28 mouse cellular contexts compared by ENCODE assay signal in the genomic region with DNA sequence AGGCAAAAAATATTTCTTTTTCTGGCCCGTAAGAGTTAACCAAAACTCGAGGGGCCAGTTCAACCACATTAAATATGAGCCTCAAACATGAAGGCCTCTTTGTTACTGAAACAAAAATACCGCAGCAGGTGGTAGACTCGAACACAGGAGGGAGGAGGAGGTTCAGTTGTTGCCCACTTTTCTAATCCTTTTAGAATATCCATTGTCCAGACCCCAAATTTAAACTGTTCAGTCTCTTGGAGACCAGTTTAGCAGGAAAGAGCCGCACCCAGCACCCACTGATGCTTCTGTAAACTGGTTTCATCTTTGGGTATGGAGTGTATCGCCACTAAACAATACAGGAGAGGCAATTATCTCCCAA.
A peak's percentile ranks its signal among the peaks of the same experiment; 100 is the strongest.
DNase-seq lines count a peak whose midpoint lies in the region; ATAC-seq and TF ChIP-seq lines count a peak whose summit lies in the region.
"Had no signal": no experiment of that assay in that cellular context is flagged by ENCODE, and none has a peak within 500 bp of the region (broad histone marks: within the 10 kb centered on the region; RNA-seq: fewer than 3 reads in every experiment).

No protein-coding gene starts in this region.

- 84% methylated on average over 6 of the region's 6 CpGs for WGBS in heart, embryonic 10.5 days
- 29% methylated on average over 6 of the region's 6 CpGs for WGBS in midbrain, embryonic 10.5 days
- 25% methylated on average over 6 of the region's 6 CpGs for WGBS in midbrain, embryonic 15.5 days
- 43% methylated on average over 6 of the region's 6 CpGs for WGBS in embryonic facial prominence, embryonic 13.5 days

- intact Hi-C loops in heart, postnatal 10 days (cut with DNase I): no loop called here

- ATAC-seq in midbrain, embryonic 15.5 days (replicated peaks): no peak
- no peak for ATAC-seq in embryonic facial prominence, embryonic 13.5 days (ENCODE audit: insufficient number of reproducible peaks, insufficient read depth, low FRiP score, low TSS enrichment, low read depth)
- ATAC-seq: forebrain, embryonic 15.5 days; inflammation-experienced regulatory T-cells, adult 6 months had no signal

- H3K4me2 ChIP-seq in midbrain, embryonic 15.5 days: no peak overlapping the region
- H3K4me2 ChIP-seq in embryonic facial prominence, embryonic 13.5 days: no peak overlapping the region
- H3K4me2 ChIP-seq: forebrain, embryonic 15.5 days; heart, embryonic 12.5 days; liver, embryonic 15.5 days; lung, embryonic 14.5 days had no signal

- in situ Hi-C loops in ES-E14 (cut with MboI; ENCODE audit: low sequenced_read_pairs in 2 of 2, unreplicated experiment in 2 of 2): no loop called here

- H3K36me3 ChIP-seq in heart, embryonic 10.5 days: no peaks in the 10 kb centered on the region
- no peaks in the 10 kb centered on the region for H3K36me3 ChIP-seq in midbrain, embryonic 10.5 days
- H3K36me3 ChIP-seq in midbrain, embryonic 15.5 days (replicated peaks): no peaks in the 10 kb centered on the region
- no peaks in the 10 kb centered on the region for H3K36me3 ChIP-seq in ES-E14 (ENCODE audit: control insufficient read depth, insufficient read depth, low read length, poor library complexity, severe bottlenecking)
- H3K36me3 ChIP-seq in embryonic facial prominence, embryonic 13.5 days: no peaks in the 10 kb centered on the region
- H3K36me3 ChIP-seq: forebrain, embryonic 10.5 days; forebrain, embryonic 15.5 days; heart, embryonic 12.5 days; liver, embryonic 15.5 days had no signal

- H3K4me1 ChIP-seq in heart, embryonic 10.5 days: peaks cover 60% of the 10 kb centered on the region
- peaks cover 83% of the 10 kb centered on the region for H3K4me1 ChIP-seq in midbrain, embryonic 10.5 days
- H3K4me1 ChIP-seq in midbrain, embryonic 15.5 days: peaks cover 26% of the 10 kb centered on the region
- H3K4me1 ChIP-seq in ES-E14 (ENCODE audit: control insufficient read depth in 2 of 2, insufficient read depth in 2 of 2, low read length in 2 of 2, poor library complexity in 1 of 2): peaks cover 12 to 16% of the 10 kb centered on the region in 2 experiments; a peak in 3 of 4 replicates
- H3K4me1 ChIP-seq in embryonic facial prominence, embryonic 13.5 days: peaks cover 40% of the 10 kb centered on the region

- no peak overlapping the region for H3K9ac ChIP-seq in midbrain, embryonic 15.5 days
- H3K9ac ChIP-seq in ES-E14 (ENCODE audit: insufficient read depth, low read depth, low read length, poor library complexity, severe bottlenecking): no peak overlapping the region
- H3K9ac ChIP-seq in embryonic facial prominence, embryonic 13.5 days: no peak overlapping the region
- H3K9ac ChIP-seq: forebrain, embryonic 15.5 days; heart, embryonic 12.5 days; liver, embryonic 15.5 days; lung, embryonic 14.5 days had no signal

- no peaks in the 10 kb centered on the region for H3K9me3 ChIP-seq in heart, embryonic 10.5 days
- no peaks in the 10 kb centered on the region for H3K9me3 ChIP-seq in midbrain, embryonic 10.5 days (replicated peaks)
- no peaks in the 10 kb centered on the region for H3K9me3 ChIP-seq in midbrain, embryonic 15.5 days
- no peaks in the 10 kb centered on the region for H3K9me3 ChIP-seq in ES-E14 (ENCODE audit: control insufficient read depth, insufficient read depth, low read depth, low read length)
- H3K9me3 ChIP-seq in embryonic facial prominence, embryonic 13.5 days: no peaks in the 10 kb centered on the region
- H3K9me3 ChIP-seq: forebrain, embryonic 10.5 days; forebrain, embryonic 15.5 days; heart, embryonic 12.5 days; liver, embryonic 15.5 days had no signal

- no peak for DNase-seq in heart, embryonic 10.5 days (ENCODE audit: low spot score)
- no peak for DNase-seq in heart, postnatal 10 days
- peak; percentile 25 for DNase-seq in midbrain, embryonic 10.5 days (ENCODE audit: low spot score)
- DNase-seq in ES-E14 (ENCODE audit: low read depth, low spot score): no peak
- no peak for DNase-seq in kidney, adult 8-10 months
- no peak for DNase-seq in ovary, postnatal 10 days (ENCODE audit: low spot score)
- DNase-seq: adrenal gland, postnatal 25 days; cerebellum, adult 11-12 months; cerebellum, adult 9-11 months; gastrocnemius, postnatal 36 days; heart, adult 18-20 months; kidney, adult 18-20 months; kidney, postnatal 4 days; layer of hippocampus, postnatal 36 days; left cerebral cortex, postnatal 4 days; lung, embryonic 14.5 days; lung, postnatal 14 days; right cerebral cortex, adult 18-20 months; right cerebral cortex, postnatal 4 days; thymus, adult 2 months; thymus, postnatal 36 days had no signal

- H3K27me3 ChIP-seq in heart, embryonic 10.5 days (ENCODE audit: insufficient read depth, poor library complexity, severe bottlenecking): no peaks in the 10 kb centered on the region
- peaks cover 93% of the 10 kb centered on the region for H3K27me3 ChIP-seq in midbrain, embryonic 10.5 days (ENCODE audit: low read depth, poor library complexity, severe bottlenecking)
- peaks cover 5% of the 10 kb centered on the region for H3K27me3 ChIP-seq in midbrain, embryonic 15.5 days (replicated peaks)
- H3K27me3 ChIP-seq in embryonic facial prominence, embryonic 13.5 days: no peaks in the 10 kb centered on the region
- H3K27me3 ChIP-seq: forebrain, embryonic 15.5 days; heart, embryonic 12.5 days; liver, embryonic 15.5 days had no signal

- no peak overlapping the region for H3K4me3 ChIP-seq in heart, embryonic 10.5 days
- no peak overlapping the region for H3K4me3 ChIP-seq in midbrain, embryonic 10.5 days
- no peak overlapping the region for H3K4me3 ChIP-seq in midbrain, embryonic 15.5 days
- H3K4me3 ChIP-seq in ES-E14 (ENCODE audit: insufficient read depth in 1 of 2, low read depth in 1 of 2, low read length in 2 of 2, poor library complexity in 1 of 2, severe bottlenecking in 1 of 2): no peak overlapping the region
- no peak overlapping the region for H3K4me3 ChIP-seq in embryonic facial prominence, embryonic 13.5 days
- H3K4me3 ChIP-seq: forebrain, embryonic 10.5 days; forebrain, embryonic 15.5 days; heart, embryonic 12.5 days; liver, embryonic 15.5 days had no signal

- H3K27ac ChIP-seq in heart, embryonic 10.5 days: 0 out of 2 replicates have a peak overlapping the region, but pooled peaks have one; percentile 22
- peak overlapping the region; percentile 57 for H3K27ac ChIP-seq in midbrain, embryonic 10.5 days (replicated peaks)
- no peak overlapping the region for H3K27ac ChIP-seq in midbrain, embryonic 15.5 days
- H3K27ac ChIP-seq in ES-E14 (ENCODE audit: insufficient read depth, low read depth, low read length, poor library complexity, severe bottlenecking): 0 out of 2 replicates have a peak overlapping the region, but pooled peaks have one; percentile 64
- H3K27ac ChIP-seq in embryonic facial prominence, embryonic 13.5 days: 0 out of 2 replicates have a peak overlapping the region, but pooled peaks have one; percentile 36
- H3K27ac ChIP-seq: forebrain, embryonic 10.5 days; forebrain, embryonic 15.5 days; liver, embryonic 15.5 days had no signal

TF ChIP-seq in ES-E14, 5 proteins besides CTCF, POLR2A, EP300 and RAD21:
- TF ChIP-seq MAFK (IDR thresholded peaks at IDR 0.05; ENCODE audit: insufficient read depth, low read depth, low read length) (no peak), ZC3H11A (IDR thresholded peaks at IDR 0.05; ENCODE audit: borderline replicate concordance, low read depth, low read length) (no peak), ZNF384 (IDR thresholded peaks at IDR 0.05; ENCODE audit: low read depth, low read length) (no peak), CHD2 (IDR thresholded peaks at IDR 0.05; ENCODE audit: low read depth, low read length) (no peak), HCFC1 (IDR thresholded peaks at IDR 0.05; ENCODE audit: borderline replicate concordance, insufficient read depth, low read length) (no peak)
